Mouse (Mus musculus) limb, embryonic 13.5 days (tissue): ENCODE measurements around the gene Trmo. TPM values are rescaled to one million over a fixed set of nuclear protein-coding genes. Genes with fewer than 3 reads are reported as not detected.
A peak's percentile ranks its signal among the peaks of the same experiment; 100 is the strongest.

ENCODE experiments used
- ATAC-seq: fragments of 200-750 bp; cut with Nextera tagmentation; 2 replicates; pipeline ENCODE4 v1.8.0; 2017; ENCODE audit warnings: low read depth, moderate number of reproducible peaks, moderate TSS enrichment; ENCODE audit not compliant: low FRiP score
- H3K27ac ChIP-seq: fragments of 300-500 bp; sonication (generic); 2 replicates; pipeline ENCODE4 v1.5.1; 2015; ENCODE audit warnings: inconsistent platforms, mild to moderate bottlenecking, moderate library complexity
- H3K27me3 ChIP-seq: fragments of 300-500 bp; sonication (generic); 2 replicates; pipeline ENCODE4 v1.6.1; 2015; ENCODE audit warnings: mild to moderate bottlenecking, inconsistent platforms
- H3K36me3 ChIP-seq: fragments of 300-500 bp; sonication (generic); 2 replicates; pipeline ENCODE4 v1.6.1; 2015; ENCODE audit warnings: inconsistent platforms, mild to moderate bottlenecking, moderate library complexity
- H3K4me1 ChIP-seq: fragments of 300-500 bp; sonication (generic); 2 replicates; pipeline ENCODE4 v1.6.1; 2015; ENCODE audit warnings: inconsistent platforms
- H3K4me2 ChIP-seq: fragments of 300-500 bp; sonication (generic); replicated peaks from 2 replicates; pipeline ENCODE4 v1.6.1; 2015; ENCODE audit warnings: inconsistent platforms, mild to moderate bottlenecking, moderate library complexity
- H3K4me3 ChIP-seq: fragments of 300-500 bp; sonication (generic); 2 replicates; pipeline ENCODE4 v1.5.1; 2015; ENCODE audit warnings: moderate library complexity, mild to moderate bottlenecking, inconsistent platforms
- H3K9ac ChIP-seq: fragments of 300-500 bp; sonication (generic); 2 replicates; pipeline ENCODE4 v1.6.1; 2015; ENCODE audit warnings: mild to moderate bottlenecking, inconsistent platforms
- H3K9me3 ChIP-seq: fragments of 300-500 bp; sonication (generic); 2 replicates; pipeline ENCODE4 v1.6.1; 2016; ENCODE audit warnings: inconsistent platforms
- WGBS: fragments of 180-500 bp; shearing (Covaris S2); methylation state at CpG from one replicate; pipeline ENCODE4 v1.1.7; 2015; 5-methylcytosine and 5-hydroxymethylcytosine counted together
- polyA plus RNA-seq: library from polyadenylated mRNA; unstranded; fragments of >200 nt; fragmentation: Nextera tagmentation; extraction: Ambion mirVana; gene quantifications from 2 replicates; pipeline ENCODE4 v1.2.1, GENCODE M21; 2015

The Trmo gene
- 9.2 and 9.5 TPM in 2 replicates for polyA plus RNA-seq

DNA sequence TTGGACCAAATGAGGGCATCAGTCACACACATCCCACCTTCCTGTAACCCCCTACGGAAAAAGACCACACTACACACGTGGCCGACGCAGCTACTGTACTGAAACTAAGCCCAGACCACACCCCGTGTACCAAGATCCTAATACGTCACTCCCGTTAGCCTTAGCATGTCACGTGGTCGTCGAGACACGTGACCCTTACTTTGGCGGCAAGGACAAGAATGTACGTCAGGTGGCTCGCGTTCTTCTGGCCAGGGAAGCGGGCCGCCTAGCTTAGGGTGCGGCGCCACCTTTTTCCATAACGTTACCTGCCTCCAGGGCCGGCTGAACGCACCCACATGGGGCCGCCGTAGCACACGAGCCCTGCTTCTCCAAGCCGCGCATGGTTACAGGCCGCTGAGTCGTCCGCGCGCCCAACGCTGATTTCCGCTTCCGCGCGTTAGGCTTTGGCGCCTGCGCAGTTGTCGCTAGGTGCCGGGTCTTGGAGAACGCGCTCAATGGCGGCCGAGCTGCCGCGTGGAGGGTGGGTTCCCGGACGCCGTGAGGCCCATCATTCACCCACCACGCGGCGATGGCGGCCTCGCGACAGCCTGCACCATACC is at the start of gene Trmo:
TSS of gene Trmo (minus strand) at position 425 of the 599 bp plus-strand sequence.
- WGBS = under 1% methylated on average over 56 of the region's 56 CpGs

DNA sequence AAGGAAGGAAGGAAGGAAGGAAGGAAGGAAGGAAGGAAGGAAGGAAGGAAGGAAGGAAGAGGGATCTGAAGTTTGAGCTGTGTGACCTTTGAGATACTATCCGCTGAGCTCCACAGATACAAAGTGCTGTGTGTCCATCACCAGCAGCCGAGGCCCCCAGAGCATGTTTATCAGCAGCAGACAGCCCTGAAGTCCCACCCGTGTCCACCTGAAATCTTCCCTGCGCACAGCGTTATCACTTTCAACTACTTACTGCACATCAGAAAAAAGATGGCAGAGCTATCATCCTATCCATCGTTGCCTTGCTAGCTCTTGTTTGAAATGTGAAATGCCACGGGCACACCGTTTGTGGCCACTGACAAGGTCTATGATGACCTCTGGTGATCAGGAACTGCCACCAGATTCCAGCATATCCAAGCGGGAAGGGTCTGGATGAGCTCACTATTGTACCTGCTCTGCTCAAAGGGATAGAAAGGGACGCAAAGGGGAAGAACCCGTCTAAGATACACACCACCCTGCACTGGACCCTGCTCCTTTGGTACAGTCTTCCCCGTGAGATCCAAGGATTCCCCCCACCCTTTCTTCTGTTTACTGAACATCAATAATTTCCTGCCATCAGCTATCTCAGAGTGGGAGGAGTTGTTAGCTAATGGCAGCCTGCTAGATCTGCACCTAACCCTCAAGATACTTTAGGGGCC is 43.3 kb upstream of the Trmo start:
- no peaks in the 10 kb centered on the region for H3K4me1 ChIP-seq
- no peak for ATAC-seq

More for the DNA sequence above, at the start of gene Trmo:
- peak within 1 kb of the TSS; percentile 89 for H3K27ac ChIP-seq
- H3K27me3 ChIP-seq = no peaks in the 10 kb centered on the region
- ATAC-seq = peak; percentile 96
- peak within 1 kb of the TSS; percentile 76 for H3K9ac ChIP-seq
- H3K9me3 ChIP-seq = no peaks in the 10 kb centered on the region
- peak within 1 kb of the TSS; percentile 69 for H3K4me2 ChIP-seq
- peak within 1 kb of the TSS; percentile 56 for H3K4me3 ChIP-seq
- H3K4me1 ChIP-seq = 0 out of 2 replicates have a peak, but pooled peaks cover 2% of the 10 kb centered on the region
- H3K36me3 ChIP-seq = peaks cover 17% of the 10 kb centered on the region; the same call in 1 of the 2 replicates

DNA sequence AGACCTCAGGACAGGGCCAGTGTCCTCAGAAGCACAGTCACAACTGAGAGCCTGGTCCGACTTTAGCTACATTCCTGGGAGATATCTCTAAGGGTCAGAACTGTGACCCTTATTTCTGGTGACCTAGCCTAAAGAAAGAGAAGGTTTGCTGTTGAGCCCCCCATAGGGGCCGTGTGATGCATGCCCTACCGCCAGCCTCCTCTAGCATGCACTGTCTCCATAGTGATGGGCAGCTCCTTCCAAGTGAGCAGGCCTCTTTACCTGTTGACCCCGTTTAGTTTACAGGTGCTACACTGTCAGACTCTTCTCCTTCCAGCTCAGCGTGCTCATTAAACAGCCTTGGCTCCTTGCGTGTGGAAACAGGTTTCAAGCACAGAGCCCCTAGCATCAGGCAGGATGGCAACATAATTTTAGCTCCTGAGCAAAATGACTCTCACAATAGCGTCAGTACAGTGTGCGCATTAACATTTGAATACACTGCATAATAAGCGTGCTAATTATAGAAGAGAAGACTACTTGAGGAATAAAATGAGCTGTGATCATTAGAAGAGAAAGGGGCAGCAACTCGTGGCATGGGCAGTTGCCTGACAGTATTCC is 39.8 kb upstream of the Trmo start:
- no peak; the same call in 1 of the 2 replicates for ATAC-seq
- Histone ChIP-seq H3K27me3 (no peaks in the 10 kb centered on the region), H3K4me2 (no peak overlapping the region), H3K9me3 (no peaks in the 10 kb centered on the region), H3K4me3 (no peak overlapping the region), H3K36me3 (no peaks in the 10 kb centered on the region), H3K9ac (no peak overlapping the region), H3K27ac (no peak overlapping the region), H3K4me1 (no peaks in the 10 kb centered on the region)
- 61% methylated on average over 10 of the region's 10 CpGs for WGBS

More for the DNA sequence above, 43.3 kb upstream of the Trmo start:
- WGBS = 87% methylated on average over 12 of the region's 12 CpGs
- Histone ChIP-seq H3K9me3 (no peaks in the 10 kb centered on the region), H3K4me2 (no peak overlapping the region), H3K36me3 (no peaks in the 10 kb centered on the region), H3K27me3 (no peaks in the 10 kb centered on the region), H3K27ac (no peak overlapping the region), H3K4me3 (no peak overlapping the region), H3K9ac (no peak overlapping the region)

DNA sequence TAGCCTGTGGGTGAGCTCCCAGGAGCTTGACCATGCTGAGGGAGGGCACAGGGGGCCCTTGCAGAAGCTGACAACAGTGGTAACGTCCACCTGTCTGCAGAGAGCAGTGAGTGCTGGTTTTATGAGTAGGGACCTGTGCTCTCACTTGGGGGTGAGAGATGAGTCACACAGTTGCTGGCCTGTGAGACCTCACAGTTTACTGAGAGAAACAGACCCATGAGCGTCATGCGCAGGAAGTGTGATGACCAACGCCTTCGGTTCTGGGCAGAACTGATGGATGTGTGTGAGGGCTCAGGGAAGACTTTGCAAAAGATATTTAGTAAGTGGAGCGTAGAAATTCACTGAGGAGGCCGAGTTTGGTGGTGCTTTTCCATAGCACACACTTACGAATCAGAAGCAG is 33.4 kb upstream of the Trmo start:
- no peaks in the 10 kb centered on the region for H3K9me3 ChIP-seq
- no peaks in the 10 kb centered on the region for H3K36me3 ChIP-seq
- H3K27ac ChIP-seq = no peak overlapping the region
- WGBS = 61% methylated on average over 8 of the region's 8 CpGs
- no peaks in the 10 kb centered on the region for H3K27me3 ChIP-seq
- H3K4me2 ChIP-seq = no peak overlapping the region
- no peaks in the 10 kb centered on the region for H3K4me1 ChIP-seq
- 0 out of 2 replicates have a peak overlapping the region, but pooled peaks have one; percentile 0 for H3K9ac ChIP-seq
- no peak overlapping the region for H3K4me3 ChIP-seq
- no peak for ATAC-seq

DNA sequence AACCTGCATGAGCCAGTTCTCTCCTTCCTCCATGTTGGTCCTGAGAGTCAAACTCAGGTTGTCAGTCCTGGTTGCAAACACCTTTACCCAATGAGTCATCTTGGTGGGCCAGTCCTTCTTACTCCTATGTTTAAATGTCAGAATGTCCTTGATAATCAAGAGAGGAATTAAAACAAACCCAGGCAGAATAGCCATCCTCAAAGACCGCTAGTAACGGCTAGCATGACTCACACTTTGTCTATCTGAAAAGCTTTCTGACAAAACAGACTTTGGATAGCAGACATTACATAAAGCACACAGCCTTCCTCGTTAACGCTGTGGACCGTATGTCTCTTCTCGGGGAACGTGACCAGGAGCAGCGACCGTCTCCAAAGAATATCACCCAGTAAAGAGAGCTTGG is 29.6 kb upstream of the Trmo start:
- Histone ChIP-seq H3K4me3 (no peak overlapping the region), H3K27me3 (no peaks in the 10 kb centered on the region), H3K36me3 (no peaks in the 10 kb centered on the region), H3K4me1 (no peaks in the 10 kb centered on the region), H3K9me3 (no peaks in the 10 kb centered on the region), H3K4me2 (no peak overlapping the region), H3K27ac (no peak overlapping the region), H3K9ac (no peak overlapping the region)
- WGBS = 82% methylated on average over 9 of the region's 9 CpGs
- ATAC-seq = no peak

GRCm38 (mm10) chr4:46417491-46417890 is 28.3 kb upstream of the Trmo start:
- no peak overlapping the region for H3K9ac ChIP-seq
- no peak overlapping the region for H3K4me3 ChIP-seq
- no peaks in the 10 kb centered on the region for H3K9me3 ChIP-seq
- no peak overlapping the region for H3K4me2 ChIP-seq
- ATAC-seq = no peak
- H3K27me3 ChIP-seq = no peaks in the 10 kb centered on the region
- H3K4me1 ChIP-seq = no peaks in the 10 kb centered on the region
- no peaks in the 10 kb centered on the region for H3K36me3 ChIP-seq
- H3K27ac ChIP-seq = no peak overlapping the region
- 55% methylated on average over 3 of the region's 3 CpGs for WGBS

DNA sequence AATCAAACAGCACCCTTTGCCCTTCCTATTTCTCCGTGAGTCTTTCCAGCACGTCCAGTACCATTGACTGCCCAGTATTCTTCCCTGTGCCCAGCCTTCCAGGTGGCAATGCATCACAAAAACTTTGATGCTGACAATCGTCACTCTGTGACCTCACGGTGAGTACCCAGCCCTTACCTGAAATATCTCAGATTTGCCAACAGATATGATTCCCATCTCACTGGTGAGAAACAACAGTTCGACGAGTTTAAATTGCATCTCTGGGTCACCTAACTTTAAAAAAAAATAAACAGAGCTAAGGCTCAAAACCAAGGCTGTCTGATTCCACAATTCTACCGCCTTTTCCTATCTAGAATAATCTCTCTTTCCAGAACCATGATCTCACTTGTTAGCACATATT is 24.2 kb upstream of the Trmo start, which contains the start of gene Hemgn:
TSS of gene Hemgn (minus strand) at position 101 of the 400 bp plus-strand sequence.
- ATAC-seq = no peak
- no peaks in the 10 kb centered on the region for H3K9me3 ChIP-seq
- no peak within 1 kb of the TSS for H3K27ac ChIP-seq
- WGBS = 76% methylated on average over 7 of the region's 7 CpGs
- H3K27me3 ChIP-seq = no peaks in the 10 kb centered on the region
- H3K4me3 ChIP-seq = no peak within 1 kb of the TSS
- H3K36me3 ChIP-seq = no peaks in the 10 kb centered on the region
- no peak within 1 kb of the TSS for H3K4me2 ChIP-seq
- H3K9ac ChIP-seq = no peak within 1 kb of the TSS
- no peaks in the 10 kb centered on the region for H3K4me1 ChIP-seq

DNA sequence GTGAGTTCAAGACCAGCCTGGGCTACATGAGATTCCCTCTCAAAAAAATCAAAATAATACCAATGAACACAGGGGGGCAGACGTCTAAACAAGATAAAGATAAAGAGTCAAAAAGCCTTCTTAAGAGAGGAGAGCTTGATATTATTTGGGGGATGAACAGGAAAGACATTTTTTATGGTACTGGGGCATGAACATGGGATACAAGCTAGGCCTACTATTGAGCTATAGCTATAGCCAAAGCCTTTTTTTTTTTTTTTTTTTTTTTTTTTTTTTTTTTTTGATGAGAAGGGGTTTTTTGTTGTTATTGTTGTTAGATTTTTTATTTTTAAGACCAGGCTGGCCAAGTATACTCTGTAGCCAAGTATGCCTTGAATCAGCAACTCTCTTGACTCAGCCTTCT is 22.9 kb upstream of the Trmo start:
- ATAC-seq = no peak
- Histone ChIP-seq H3K27me3 (no peaks in the 10 kb centered on the region), H3K4me1 (no peaks in the 10 kb centered on the region), H3K9me3 (no peaks in the 10 kb centered on the region), H3K27ac (no peak overlapping the region), H3K4me2 (no peak overlapping the region), H3K4me3 (no peak overlapping the region), H3K36me3 (no peaks in the 10 kb centered on the region), H3K9ac (no peak overlapping the region)
- 79% methylated on average over 1 of the region's 1 CpGs for WGBS

DNA sequence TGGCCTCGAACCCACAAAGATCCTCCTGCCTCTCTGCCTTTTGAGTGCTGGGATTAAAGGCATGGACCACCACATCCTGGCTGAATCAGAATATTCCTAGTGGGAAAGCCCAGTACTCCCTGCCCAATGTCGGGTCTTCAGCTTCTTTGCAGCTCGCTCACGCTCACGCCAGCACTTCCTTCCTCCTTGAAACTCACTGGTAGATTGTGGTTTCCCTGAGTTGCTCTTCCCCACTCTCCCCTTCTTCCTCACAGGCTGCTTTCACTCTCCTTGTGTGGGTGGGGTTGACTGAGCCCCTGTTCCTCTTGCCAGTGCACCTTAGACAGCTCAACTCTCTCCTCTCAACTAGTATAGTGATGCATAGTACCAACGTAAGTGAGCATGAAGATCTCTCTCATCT is 22.3 kb upstream of the Trmo start:
- Histone ChIP-seq H3K27ac (no peak overlapping the region), H3K36me3 (no peaks in the 10 kb centered on the region), H3K9me3 (no peaks in the 10 kb centered on the region), H3K27me3 (no peaks in the 10 kb centered on the region), H3K4me1 (no peaks in the 10 kb centered on the region), H3K4me2 (no peak overlapping the region), H3K4me3 (no peak overlapping the region), H3K9ac (no peak overlapping the region)
- WGBS = 79% methylated on average over 6 of the region's 6 CpGs
- no peak for ATAC-seq

DNA sequence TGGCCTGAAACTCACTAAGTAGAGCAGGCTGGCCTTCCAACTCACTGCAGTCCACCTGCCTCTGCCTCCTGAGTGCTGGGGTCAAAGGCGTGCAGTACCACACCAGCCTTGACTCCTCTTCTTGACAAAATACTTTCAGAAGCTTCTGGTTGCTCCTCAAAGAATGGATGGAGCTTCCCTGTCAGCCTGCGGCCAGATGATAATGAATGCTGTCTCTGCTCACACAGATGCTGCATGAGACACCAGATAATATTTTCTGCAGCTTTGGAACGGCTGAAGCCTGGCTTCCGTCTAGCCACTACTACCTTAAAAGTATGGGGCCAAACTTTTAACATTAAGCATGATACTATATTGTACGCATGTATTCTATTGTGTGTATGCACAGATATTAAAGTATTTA is 21.4 kb upstream of the Trmo start:
- Histone ChIP-seq H3K9me3 (no peaks in the 10 kb centered on the region), H3K27ac (no peak overlapping the region), H3K36me3 (no peaks in the 10 kb centered on the region), H3K4me1 (no peaks in the 10 kb centered on the region), H3K27me3 (no peaks in the 10 kb centered on the region), H3K9ac (no peak overlapping the region), H3K4me2 (no peak overlapping the region), H3K4me3 (no peak overlapping the region)
- no peak for ATAC-seq
- WGBS = 88% methylated on average over 5 of the region's 5 CpGs

- Histone ChIP-seq H3K27ac (no peak overlapping the region), H3K36me3 (no peaks in the 10 kb centered on the region)
- 85% methylated on average over 8 of the region's 8 CpGs for WGBS
Measured at GRCm38 (mm10) chr4:46406966-46407703, 17.9 kb upstream of the Trmo start.

More at GRCm38 (mm10) chr4:46406966-46407703, 17.9 kb upstream of the Trmo start:
- H3K9ac ChIP-seq = no peak overlapping the region
- no peaks in the 10 kb centered on the region for H3K9me3 ChIP-seq
- H3K4me2 ChIP-seq = no peak overlapping the region
- H3K4me3 ChIP-seq = no peak overlapping the region
- H3K4me1 ChIP-seq = no peaks in the 10 kb centered on the region
- no peak for ATAC-seq
- H3K27me3 ChIP-seq = no peaks in the 10 kb centered on the region
